Mouse (Mus musculus) kidney, adult 18-20 months (tissue): ENCODE measurements around the gene Ccdc34.
A peak's percentile ranks its signal among the peaks of the same experiment; 100 is the strongest.

Experiments
- DNase-seq: peaks from one replicate; pipeline ENCODE4 v3.0.0; 2021

Gene Ccdc34

DNA sequence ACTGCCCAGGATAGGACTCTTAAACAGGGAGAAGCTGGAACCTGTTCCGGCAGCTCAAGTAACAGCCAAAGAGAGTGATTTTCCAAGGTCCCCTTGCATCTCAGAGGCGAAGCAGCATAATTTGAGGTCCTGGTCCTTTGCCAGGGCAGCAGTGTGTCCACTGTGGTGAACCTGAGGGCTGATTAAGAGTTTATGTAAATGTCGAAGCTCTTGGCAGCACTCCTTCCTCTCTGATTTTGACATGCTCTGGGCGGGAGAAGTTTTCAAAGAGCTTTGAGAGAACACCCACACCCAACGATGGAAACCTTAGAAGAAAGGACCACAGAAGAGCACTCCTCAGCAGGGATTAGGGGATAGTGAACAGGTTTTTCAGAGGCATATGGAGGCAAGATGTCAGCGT is 164.6 kb downstream of the Ccdc34 start:
- DNase-seq: peak; percentile 78

DNA sequence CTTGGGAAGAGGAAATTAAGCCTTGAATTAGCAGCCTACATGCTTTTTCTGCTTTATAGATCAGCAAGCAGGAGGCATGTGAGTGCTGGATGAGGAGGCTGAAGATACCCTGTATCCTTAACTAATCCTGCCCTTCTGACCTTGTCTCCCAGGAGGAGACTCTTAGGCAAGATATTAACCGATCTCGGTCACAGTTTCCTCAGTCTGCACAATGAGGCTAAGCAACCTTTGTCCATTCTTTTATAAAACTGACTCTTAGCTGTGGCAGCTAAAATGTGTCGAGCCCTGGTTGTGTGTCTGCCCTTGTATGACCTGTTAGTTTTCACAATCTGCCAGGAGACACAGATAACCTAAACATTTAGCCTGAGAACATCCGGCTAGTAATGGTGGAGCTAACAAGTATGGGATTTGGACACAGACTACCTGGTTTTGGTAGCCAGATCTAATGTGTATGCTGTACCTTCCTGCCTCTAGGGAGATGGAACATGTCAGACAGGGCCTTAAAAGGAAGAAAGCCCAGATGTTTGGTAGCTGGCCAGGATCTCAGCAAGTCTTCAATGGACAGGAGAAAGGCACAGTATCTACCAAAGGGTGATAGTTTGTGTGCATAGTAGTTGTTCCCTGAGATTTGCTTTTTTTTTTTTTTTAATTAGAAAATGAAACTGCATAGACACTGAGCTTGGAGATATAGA is 165.3 kb downstream of the Ccdc34 start:
- no peak for DNase-seq

DNA sequence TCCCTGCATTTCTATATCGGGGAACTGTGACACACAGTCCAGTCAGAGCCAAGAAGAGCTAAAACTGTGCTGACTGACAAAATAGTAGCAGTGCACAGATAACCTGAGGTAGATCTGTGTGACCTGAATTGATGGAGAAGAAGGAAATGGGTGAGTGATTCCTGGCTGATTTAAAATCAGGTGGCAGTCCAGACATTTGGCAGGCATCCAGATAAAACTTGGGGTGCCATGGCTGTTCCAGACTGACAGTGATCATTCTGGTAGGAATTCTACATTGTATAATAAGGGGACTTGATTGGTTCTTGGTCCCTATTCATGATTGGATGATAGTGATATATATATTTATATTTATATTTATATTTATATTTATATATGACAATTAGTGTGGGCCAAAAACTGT is 166.5 kb downstream of the Ccdc34 start:
- DNase-seq: no peak

DNA sequence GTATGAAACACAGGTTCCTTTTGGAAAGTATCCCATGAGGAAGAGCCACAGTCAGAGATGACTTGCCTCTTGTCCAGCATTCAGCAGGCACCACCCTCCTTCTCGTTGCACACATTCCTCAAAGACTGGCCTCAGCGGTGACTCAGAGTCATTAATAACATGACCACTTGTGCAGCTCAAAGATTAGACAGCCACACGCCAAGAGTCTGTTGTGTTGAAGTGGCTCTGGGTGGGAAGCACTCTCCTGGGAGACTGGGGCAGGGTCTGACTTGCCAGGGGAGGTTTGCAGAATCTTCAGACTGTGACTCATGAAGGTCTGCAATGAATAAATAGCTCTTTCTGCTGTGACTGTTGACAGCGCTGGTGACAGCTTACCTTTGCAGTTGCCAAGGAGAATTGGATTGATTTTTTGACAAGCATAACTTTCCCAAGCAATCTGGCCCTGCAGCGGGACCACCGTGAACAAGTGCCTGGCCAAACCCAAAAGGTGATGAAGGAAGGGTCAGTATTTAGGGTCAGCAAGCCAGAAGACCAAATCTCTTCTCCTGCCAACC is 168.9 kb downstream of the Ccdc34 start:
- DNase-seq: no peak

DNA sequence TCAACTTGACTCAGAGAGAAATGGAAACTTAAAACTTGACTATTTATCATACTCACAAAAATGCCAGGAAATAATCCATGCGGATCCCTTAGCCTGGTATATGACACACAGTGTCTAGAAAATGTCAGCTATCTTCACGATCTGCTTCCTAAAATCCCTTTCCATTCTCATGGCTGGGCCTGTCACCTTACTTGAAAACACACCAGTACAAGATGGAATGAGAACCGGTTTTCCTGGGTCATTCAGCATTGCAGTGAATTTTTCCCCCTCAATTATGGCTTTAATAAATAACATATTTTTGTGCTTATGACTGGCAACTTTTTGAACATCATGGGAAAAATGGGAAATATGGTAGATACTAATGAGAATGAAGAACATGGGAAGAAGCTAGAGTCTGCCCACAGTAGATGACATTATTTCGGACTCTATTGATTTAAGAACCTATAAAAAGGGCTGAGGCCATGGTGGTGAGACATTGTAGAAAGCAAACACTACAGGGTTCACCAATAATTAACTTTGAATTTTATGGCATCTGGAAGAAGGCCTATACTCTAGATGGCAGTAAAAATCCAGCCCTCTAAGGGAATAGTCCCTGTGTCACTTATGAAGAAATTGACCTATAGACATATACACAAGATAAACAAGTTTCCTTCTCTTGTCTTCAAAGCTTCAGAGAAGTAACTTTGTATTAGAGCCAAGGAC is 171.2 kb downstream of the Ccdc34 start:
- no peak for DNase-seq

DNA sequence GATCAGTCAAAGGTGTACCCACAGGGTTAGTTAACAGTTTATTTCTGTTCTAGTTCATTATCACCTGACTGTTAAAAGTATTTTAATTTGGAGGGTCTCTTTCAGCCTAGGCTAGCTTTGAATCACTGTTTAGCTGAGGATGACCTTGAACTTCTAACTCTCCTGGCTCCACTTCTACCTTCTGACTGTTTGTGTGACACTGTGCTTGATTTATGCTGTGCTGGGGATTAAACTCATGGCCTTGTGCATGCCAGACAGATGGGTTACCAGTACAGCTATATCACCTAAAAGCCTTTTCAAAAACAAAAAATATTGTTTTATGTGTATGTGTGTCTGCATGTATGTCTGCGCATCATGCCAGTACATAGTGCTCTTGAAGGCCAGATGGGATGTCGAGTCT is 172.8 kb downstream of the Ccdc34 start:
- DNase-seq: no peak

DNA sequence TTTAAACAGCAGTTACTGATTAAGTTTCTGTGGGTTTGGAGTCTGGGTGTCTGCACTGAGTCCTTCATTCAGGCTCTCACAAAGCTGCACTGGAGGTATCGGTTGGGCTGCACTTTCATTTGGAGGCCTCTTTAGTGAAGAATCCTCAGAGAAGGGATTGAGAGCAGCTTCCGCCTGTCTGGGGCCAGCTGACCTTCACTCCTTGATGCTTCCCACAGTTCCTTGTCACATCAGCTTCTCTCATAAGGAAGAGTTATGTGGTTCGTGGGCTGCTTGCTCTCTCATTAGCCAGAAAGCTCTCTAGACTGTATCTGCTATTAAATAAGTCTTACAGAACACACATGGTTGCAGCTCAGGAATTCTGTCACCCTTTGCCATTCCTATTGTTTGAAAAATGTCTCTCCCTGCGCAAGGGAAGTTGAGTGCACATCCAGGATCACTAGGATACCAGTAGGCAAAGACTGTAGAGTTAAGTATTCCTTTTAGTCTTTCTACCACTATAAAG is 173.6 kb downstream of the Ccdc34 start:
- DNase-seq: no peak

DNA sequence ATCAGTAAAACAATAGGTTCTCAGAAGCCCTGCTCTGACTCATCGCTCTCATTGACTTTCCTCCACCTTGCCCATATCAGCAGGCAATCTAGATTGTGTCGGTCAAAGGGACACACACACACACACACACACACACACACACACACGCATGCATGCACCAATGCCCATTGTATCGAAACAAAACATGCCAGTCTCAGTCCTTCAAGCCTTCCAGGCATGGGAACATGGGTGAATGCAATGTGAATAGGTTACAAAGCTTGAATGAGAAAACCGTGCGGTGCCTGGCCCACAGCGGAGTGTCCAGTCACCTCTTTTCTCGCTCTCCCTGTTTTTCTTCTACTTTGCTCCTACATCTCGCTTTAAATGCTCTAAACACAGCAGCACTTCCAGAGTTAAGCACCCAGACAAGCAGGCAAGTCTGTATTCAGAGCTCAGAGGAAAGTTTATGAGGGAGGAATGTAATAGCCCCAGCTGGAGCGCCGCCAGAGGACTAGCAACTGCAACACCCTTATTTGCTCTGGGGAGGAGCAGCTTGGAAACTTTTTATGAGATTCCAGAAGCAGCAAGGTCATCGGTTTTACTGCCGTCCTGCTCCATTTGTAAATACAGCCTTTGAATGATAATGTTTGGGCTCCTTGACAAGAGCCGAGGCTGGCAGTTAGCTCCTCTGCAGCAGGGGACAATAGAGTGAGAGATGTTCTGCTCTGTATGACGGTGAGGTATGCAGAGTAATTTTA is 174.5 kb downstream of the Ccdc34 start:
- peak; percentile 89 for DNase-seq

DNA sequence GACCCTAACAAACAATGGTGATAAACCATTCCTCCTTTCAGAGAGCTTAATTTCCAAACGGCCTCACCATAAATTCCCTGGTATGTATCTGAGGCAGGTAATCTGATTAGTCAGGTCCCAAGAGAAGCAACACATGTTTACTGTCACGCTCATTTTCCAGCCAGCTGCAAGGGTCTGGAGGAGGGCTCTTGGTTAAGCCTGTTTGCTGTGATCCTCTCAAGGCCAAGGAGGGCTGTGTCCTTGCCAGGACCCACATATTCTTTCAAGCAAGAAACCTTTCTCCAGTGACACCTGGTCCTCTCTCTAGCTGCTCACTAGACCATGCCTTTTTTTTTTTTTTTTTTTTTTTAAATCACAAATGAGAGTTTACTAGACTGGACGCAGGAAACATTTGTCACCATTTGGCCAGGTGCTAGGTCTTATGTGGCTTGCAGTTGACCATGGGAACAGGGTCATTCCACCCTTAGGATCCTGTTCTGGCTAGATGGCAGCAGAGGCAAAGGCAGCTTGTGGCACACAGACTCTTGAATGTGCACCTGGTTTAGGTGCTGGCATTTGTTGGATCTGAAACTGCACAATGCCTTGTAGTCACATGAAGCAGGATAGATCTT is 175.2 kb downstream of the Ccdc34 start:
- peak; percentile 65 for DNase-seq

DNA sequence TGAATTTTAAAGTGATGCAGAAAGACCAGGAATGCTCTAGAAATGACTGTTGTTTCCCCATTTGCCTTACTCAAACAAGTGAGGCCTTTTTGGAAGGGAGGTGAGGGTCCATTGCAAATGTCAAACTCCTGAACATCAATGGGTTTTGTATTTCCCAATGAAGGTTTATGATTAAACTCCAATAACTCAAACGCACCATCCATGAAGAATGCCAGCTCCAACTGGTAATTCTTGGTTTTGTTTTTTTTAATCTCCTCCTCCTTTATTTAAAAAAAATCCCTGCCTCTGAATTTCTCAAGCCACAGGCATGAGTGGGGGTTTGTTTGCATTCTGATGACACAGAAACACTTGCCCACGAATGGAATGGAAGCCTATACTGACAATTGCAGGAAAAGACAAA is 178.9 kb downstream of the Ccdc34 start:
- no peak for DNase-seq

DNA sequence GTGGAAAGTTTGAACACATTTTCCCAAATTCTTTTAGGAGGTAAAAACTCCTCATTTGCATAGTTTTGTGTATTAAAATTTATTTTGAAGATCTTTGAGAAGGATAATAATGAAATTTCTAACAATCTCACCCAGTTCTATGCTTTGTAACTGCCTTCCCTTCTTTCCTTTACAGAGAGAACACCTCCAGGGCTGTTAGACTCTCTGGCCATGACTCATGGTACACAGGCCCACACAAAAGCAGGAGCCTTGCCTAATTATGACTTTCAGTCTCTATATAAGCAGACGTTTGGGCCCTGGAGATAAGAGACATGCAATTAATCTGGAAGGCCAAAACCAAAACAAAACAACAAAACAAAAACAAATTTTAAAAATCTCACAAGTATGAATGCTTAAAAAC is 182.0 kb downstream of the Ccdc34 start:
- no peak for DNase-seq

DNA sequence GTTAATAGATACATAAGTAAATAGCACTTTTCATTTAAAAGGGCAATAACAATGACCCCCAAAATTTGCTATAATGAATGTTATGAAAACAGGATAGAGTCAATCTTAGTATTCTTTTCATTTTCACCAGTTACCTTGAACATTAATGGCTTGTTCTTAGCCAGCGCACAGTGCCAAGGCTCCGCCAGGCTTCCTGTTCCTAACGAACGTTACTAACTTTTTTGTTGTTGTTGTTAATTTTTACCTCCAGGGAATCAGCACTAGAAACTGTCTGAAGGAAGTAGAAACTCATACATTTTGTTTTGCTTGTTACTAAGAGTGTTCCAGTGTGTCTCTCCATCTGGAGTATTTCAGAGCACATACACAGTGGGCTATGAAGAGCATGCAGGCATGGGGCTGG is 184.2 kb downstream of the Ccdc34 start:
- no peak for DNase-seq

DNA sequence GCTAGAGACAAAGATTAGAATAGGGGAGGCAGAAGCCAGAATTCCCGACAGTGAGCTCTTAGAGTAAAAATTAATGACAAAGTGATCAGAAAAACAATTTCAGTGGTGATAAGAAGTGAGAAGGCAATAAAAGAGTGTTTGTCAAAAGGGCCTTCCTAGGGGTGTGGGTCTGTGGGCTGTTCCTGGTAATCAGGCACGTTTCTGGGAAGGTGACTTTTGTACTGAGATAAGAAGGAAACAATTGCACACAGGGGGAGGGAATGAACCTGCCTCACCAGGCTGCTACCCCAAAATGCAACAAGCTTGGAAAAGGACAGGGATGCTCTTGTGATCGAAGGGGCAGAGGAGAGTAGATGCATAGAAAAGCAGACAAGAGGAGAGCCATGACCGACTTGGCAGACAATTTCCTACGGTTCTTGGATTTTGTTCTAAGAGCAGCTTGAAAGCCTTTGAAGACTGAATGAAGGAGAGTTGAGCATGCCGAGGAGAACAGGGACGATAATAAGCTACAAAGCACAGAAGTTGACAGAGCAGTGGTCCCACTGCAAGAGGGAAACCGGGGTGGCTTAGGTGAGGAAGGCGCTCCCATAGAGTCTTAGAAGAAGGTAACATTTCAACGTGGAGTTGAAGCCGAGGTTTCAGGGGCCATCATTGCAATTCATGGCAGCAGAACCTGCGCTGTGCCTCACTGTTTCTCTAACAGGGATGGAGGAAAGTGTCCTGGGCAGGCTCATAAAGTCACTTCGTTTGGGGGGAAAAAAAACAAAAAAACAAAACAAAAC is 185.3 kb downstream of the Ccdc34 start:
- no peak for DNase-seq

DNA sequence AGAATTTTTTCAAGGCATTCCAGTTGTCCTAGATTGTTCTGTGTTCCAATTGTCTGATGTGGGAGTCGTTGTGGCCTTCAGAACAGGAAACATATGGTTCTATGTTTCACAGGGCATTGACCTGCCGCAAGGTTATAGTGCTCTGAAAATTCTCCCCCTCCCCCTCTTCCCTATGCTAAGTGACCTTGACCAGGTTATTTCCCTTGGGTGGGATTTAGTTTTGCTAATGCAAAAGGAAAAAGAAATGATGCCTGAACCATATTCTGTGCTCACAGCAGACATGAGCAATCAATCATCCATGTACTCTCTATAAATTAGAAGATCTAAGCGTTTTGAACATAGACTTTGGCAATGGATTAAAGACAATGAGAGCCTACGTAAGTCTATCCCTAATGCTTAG is 186.6 kb downstream of the Ccdc34 start:
- DNase-seq: no peak

DNA sequence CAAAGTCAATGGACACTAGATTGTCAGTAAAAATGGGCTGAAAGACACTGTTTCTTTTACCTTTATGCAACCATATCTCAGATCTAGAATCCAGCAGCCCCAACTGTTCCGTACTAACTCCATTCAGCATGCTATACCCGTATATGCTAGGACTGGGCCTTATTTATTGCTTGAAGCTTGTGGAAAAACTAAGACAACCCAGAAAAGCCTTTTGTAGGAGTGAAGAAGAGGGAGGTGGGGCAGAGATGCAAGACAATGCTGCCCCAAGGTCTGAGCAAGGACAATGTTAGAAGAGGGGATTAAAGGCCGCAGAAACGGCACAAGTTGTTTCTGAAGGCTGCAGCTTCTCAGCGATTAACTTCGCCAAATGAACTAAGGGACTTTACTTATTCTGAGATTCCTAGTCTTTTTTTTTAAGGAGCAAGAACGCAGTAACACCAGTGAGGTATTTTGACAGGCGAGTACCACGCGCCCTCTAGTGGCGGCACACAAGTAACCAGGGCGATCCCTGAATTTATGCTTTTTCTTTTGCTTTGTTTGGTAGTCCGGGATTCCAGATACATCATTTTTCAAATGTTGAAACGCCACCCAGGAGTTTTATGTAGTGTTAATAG is 187.2 kb downstream of the Ccdc34 start:
- DNase-seq: peak; percentile 85

DNA sequence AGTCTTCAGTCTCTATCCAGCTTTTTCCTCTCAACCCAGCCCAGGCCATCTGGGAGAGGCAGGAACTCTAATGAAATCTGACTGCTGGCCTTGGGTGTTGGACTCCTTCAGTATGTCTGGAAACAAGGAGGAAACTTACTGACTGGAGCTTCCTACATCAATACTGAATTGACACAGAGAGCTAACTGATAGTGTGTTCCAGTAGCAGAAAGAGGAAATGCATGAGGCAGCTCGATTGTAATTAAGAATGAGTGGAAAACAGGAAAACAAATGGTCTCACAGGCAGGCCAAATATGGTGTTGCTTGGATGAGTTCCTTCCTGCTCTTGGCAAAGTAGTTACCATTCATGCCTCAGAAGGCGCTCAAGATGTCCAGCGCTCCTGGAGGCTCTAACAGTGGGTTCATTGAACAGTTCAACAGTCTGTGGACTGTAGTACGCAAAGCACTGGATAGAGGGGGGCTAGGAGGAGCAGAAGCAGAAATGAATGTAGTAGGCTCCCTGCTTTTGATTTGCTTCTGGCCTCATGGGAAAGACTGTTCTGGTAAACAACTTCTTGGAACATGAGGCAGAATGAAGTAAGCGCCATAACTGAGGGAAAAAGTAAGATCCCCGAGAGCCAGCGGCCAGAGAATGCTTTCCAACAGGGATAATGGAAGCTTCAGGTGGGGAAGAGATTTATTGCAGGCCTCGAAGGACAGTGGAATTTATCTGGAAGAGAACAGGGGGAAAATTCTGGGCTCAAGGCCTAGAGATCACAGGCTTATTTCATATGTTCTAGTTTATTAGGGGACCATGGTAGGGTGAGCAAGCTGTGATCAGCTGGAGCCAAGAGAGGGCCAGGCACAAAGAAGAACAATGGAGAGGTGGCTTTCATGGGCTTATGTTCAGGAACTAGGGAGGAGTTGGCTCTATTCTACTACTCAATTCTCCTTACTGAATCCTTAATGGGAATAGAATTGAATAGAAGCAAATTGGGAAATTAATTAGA is 193.2 kb downstream of the Ccdc34 start:
- no peak for DNase-seq

DNA sequence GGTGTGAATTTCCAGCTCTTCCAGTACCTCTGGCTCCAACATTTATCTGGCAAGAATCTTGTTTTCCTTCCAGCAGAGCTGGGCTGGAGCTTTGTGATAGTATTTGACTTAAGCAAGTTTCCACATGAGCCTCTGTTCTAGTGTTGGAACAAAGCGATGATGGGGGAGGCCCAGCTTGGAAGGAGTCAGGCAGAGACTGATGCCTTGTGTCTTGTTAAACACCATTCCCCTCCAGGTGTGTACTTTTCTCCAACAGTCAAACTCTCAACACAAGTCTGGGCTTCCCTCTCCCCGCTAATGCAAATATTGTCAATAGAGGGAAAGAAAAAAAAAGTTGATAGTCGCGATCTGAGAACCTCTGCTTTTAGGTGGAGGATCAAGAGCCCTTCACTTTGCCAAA is 196.7 kb downstream of the Ccdc34 start:
- no peak for DNase-seq

DNA sequence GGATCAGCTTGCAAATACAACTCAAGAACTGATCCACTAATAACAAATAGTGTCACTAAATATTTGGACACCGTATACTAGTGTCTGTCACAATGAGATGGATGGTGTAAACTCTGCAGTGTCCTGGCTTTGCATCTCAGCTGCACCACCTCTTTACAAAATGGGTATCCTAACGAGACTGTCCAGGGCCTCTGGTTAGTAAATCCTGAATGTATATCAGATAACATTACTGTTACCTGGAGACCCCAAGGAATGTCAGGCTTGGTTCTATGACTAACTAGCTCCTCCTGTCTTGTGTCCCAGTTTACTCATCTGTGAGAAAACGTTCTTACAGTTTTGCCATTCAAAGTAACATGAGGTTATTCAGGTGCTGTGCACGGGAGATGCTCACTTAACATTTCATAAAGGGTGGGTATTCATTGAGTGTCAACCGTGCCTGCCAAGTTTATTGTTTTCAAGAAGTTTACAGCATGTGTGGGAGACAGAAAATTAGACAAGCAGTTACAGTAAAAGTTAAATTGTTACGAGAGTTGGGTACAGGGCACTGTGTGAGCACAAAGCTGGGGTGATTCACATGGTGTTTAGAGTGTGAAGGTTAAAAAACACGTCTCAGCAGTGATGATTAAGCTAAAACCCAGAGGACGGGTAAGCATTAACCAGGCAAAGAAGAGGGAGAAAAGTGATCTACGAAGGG is 197.5 kb downstream of the Ccdc34 start:
- DNase-seq: peak; percentile 49

DNA sequence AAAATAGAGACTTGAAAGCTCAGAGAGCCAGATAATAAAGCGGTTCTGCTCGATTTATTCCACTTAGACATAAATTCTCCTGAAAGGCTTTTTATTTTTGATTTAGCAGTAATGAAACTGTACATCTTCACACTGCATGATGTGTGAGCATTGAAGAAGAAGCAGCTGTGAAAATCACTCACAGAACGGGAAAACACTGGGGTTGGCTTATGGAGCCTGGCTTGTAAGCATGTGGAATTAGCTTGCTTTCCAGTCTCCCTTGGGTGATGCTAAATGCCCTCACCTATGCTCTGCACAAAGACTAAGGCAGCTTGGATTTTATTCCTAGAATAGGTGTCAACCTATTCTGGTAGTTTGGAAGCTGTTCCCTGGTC is 198.1 kb downstream of the Ccdc34 start:
- no peak for DNase-seq

DNA sequence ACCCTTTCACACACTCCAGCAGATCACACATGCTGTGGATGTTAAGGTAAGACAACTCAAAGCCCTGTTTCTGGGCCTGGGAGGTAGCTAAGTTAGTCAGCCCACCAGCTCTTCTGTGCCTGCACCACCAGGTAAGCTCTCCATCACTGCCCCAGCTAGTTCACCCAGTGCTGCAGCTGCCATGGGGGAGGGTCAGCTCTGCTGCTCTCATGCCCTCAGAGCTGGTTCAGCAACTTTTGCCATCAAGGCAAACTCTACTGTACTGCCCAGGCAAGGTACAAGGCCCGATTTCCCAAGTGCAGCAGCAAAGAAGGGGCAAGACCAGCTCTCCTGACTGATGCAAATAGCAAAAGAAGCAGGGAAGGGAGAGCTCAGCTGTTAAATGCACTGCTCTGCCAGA is 202.9 kb downstream of the Ccdc34 start:
- peak; percentile 52 for DNase-seq
